31 mouse cellular contexts compared by ENCODE assay signal in genomic region chr3:136866571-136866970, GRCm38 (mm10).
DNase-seq lines count a peak whose midpoint lies in the region; ATAC-seq and TF ChIP-seq lines count a peak whose summit lies in the region.
"Had no signal": no experiment of that assay in that cellular context is flagged by ENCODE, and none has a peak within 500 bp of the region (broad histone marks: within the 10 kb centered on the region; RNA-seq: fewer than 3 reads in every experiment).

No protein-coding gene starts in this region.

- H3K36me3 ChIP-seq in C2C12 (ENCODE audit: control insufficient read depth, insufficient read depth) = peaks cover 2% of the 10 kb centered on the region
- H3K36me3 ChIP-seq in midbrain, embryonic 11.5 days (ENCODE audit: control insufficient read depth, insufficient read depth, low read length) = no peaks in the 10 kb centered on the region
- H3K36me3 ChIP-seq: hindbrain, embryonic 15.5 days; limb, embryonic 12.5 days; liver, embryonic 15.5 days; midbrain, embryonic 15.5 days had no signal

- TF ChIP-seq CTCF in C2C12 (IDR thresholded peaks at IDR 0.05; ENCODE audit: control insufficient read depth, insufficient read depth, insufficient read length) = no peak
- no peak for TF ChIP-seq CTCF in gastrocnemius, adult 2 months (IDR thresholded peaks at IDR 0.05)

- H3ac ChIP-seq in C2C12 (ENCODE audit: control insufficient read depth, insufficient read length, low read depth) = no peak overlapping the region

- intact Hi-C loops in gastrocnemius, adult 2 months (cut with DNase I) = no loop called here

- H3K4me1 ChIP-seq in midbrain, embryonic 11.5 days (ENCODE audit: control insufficient read depth, insufficient read depth, low read length) = no peaks in the 10 kb centered on the region
- H3K4me1 ChIP-seq: liver, embryonic 15.5 days had no signal

- DNase-seq in 3T3-L1 (ENCODE audit: low read depth, low spot score) = peak; percentile 83
- DNase-seq in fat pad, adult 2 months (ENCODE audit: extremely low read depth, low read depth, low spot score) = peak; percentile 98
- no peak for DNase-seq in gastrocnemius, adult 2 months
- no peak for DNase-seq in midbrain, embryonic 11.5 days (ENCODE audit: low spot score, missing footprints)
- no peak for DNase-seq in cerebellum, adult 18-20 months
- DNase-seq: adrenal gland, postnatal 25 days; cerebellum, adult 11-12 months; cerebellum, postnatal 14 days; forebrain, postnatal 0 days; gastrocnemius, postnatal 10 days; heart, adult 18-20 months; heart, postnatal 4 days; kidney, adult 11 months; kidney, postnatal 14 days; lung, embryonic 14.5 days; lung, postnatal 36 days; right cerebral cortex, postnatal 25 days; spleen, adult 18-20 months; thymus, adult 18-20 months; thymus, postnatal 36 days had no signal

- no peaks in the 10 kb centered on the region for H3K79me3 ChIP-seq in C2C12 (ENCODE audit: low read depth)

- no peak overlapping the region for H3K27ac ChIP-seq in gastrocnemius, adult 2 months
- no peak overlapping the region for H3K27ac ChIP-seq in midbrain, embryonic 11.5 days (ENCODE audit: low read depth, low read length)
- H3K27ac ChIP-seq: hindbrain, embryonic 15.5 days; left cerebral cortex, adult 2 months; limb, embryonic 12.5 days; liver, embryonic 15.5 days; midbrain, embryonic 15.5 days; stomach, postnatal 0 days had no signal

- H3K4me2 ChIP-seq in midbrain, embryonic 11.5 days = no peak overlapping the region
- H3K4me2 ChIP-seq: heart, embryonic 11.5 days; hindbrain, embryonic 15.5 days; limb, embryonic 12.5 days; liver, embryonic 15.5 days; lung, embryonic 14.5 days; midbrain, embryonic 15.5 days had no signal

- H3K4me3 ChIP-seq in C2C12 (ENCODE audit: insufficient read depth, poor library complexity, severe bottlenecking) = no peak overlapping the region
- H3K4me3 ChIP-seq in gastrocnemius, adult 2 months = no peak overlapping the region
- no peak overlapping the region for H3K4me3 ChIP-seq in midbrain, embryonic 11.5 days (ENCODE audit: low read depth, low read length)
- H3K4me3 ChIP-seq: hindbrain, embryonic 15.5 days; left cerebral cortex, adult 2 months; limb, embryonic 12.5 days; liver, embryonic 15.5 days; midbrain, embryonic 15.5 days had no signal

- H3K79me2 ChIP-seq in C2C12 (ENCODE audit: control insufficient read depth, insufficient read depth) = peaks cover 11% of the 10 kb centered on the region

- no peaks in the 10 kb centered on the region for H3K9me3 ChIP-seq in midbrain, embryonic 11.5 days (ENCODE audit: control insufficient read depth, low read length)
- H3K9me3 ChIP-seq: hindbrain, embryonic 15.5 days; limb, embryonic 12.5 days; liver, embryonic 15.5 days; midbrain, embryonic 15.5 days had no signal

- ATAC-seq in megakaryocyte, adult 5-6 weeks (ENCODE audit: poor library complexity, severe bottlenecking) = peak; percentile 40; the same call in 1 of the 2 replicates
- no peak for ATAC-seq in midbrain, embryonic 11.5 days (ENCODE audit: low FRiP score)
- ATAC-seq: CD4-positive, CD25-positive, alpha-beta regulatory T cell, adult 4 months; forebrain, postnatal 0 days; inflammation-experienced regulatory T-cells, adult 6 months; midbrain, embryonic 15.5 days had no signal

- WGBS in midbrain, embryonic 11.5 days = 89% methylated on average over 3 of the region's 3 CpGs

- H3K9ac ChIP-seq in midbrain, embryonic 11.5 days (ENCODE audit: low read length) = no peak overlapping the region
- H3K9ac ChIP-seq: forebrain, postnatal 0 days; hindbrain, embryonic 15.5 days; limb, embryonic 12.5 days; liver, embryonic 15.5 days; lung, embryonic 14.5 days; midbrain, embryonic 15.5 days had no signal

- no peaks in the 10 kb centered on the region for H3K27me3 ChIP-seq in C2C12 (ENCODE audit: control insufficient read depth, insufficient read depth, insufficient read length)
- H3K27me3 ChIP-seq in midbrain, embryonic 11.5 days (ENCODE audit: control insufficient read depth, insufficient read depth, low read length) = no peaks in the 10 kb centered on the region
- H3K27me3 ChIP-seq: hindbrain, embryonic 15.5 days; limb, embryonic 12.5 days; liver, embryonic 15.5 days; midbrain, embryonic 15.5 days had no signal

TF ChIP-seq in C2C12, 6 proteins besides CTCF, POLR2A, EP300 and RAD21:
- TF ChIP-seq MAX (IDR thresholded peaks at IDR 0.05) (no peak), CEBPB (IDR thresholded peaks at IDR 0.05; ENCODE audit: low read depth) (peak; percentile 35), FOSL1 (IDR thresholded peaks at IDR 0.05; ENCODE audit: insufficient read depth, low read length, poor library complexity, severe bottlenecking) (no peak)

Comparison
In these comparisons a context has a peak if more than half of its experiments do, and no peak if none do; other contexts are left out.
1. DNase-seq: peak in 3T3-L1 (single experiment) and fat pad, adult 2 months (single experiment); none in gastrocnemius, adult 2 months (single experiment), midbrain, embryonic 11.5 days (single experiment) and cerebellum, adult 18-20 months (0 of 2).